Mouse (Mus musculus) cerebellum, adult 2 months (tissue): ENCODE data around the gene Tmem43.

Experiments used
- CTCF ChIP-seq: fragments of 200-500 bp; IDR thresholded peaks from 2 replicates; pipeline ENCODE4 v1.5.1; 2011; ENCODE audit warnings: low read depth, mild to moderate bottlenecking, control low read depth, low read length, moderate library complexity, borderline replicate concordance; ENCODE audit not compliant: insufficient read depth
- POLR2A ChIP-seq: fragments of 200-500 bp; IDR thresholded peaks from 2 replicates; pipeline ENCODE4 v1.6.1; 2011; ENCODE audit warnings: low read length, control low read depth, borderline replicate concordance; ENCODE audit not compliant: insufficient read depth

DNA sequence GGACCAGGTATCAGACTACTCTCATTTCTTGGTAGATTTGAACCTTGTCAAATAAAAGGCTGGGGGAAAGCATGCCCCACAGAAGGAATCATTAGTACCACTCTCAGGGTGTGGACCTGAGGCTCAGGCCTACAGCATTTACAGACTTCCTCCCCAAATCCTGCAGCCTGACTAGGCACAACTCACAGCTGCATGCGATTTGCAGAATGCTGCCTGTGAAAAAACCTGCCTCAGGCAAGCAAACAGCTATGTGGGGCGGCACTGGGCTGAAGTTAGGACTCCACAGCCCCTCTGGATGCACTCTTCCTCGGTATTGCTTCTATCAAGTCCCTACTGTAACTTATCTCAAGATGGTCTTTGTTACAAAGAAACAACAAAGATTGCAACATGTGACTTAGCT lies 34.5 kb downstream of the Tmem43 start:
- TF ChIP-seq POLR2A = no peak
- no peak for TF ChIP-seq CTCF
